Mouse (Mus musculus): ENCODE results near the gene Gm2696.
A peak's percentile ranks its signal among the peaks of the same experiment; 100 is the strongest.
"Not testable (repeated sequence)": the region's sequence is repeated elsewhere in the genome, so short reads cannot be mapped to it uniquely, and the experiment has no call there.

Gene Gm2696

DNA sequence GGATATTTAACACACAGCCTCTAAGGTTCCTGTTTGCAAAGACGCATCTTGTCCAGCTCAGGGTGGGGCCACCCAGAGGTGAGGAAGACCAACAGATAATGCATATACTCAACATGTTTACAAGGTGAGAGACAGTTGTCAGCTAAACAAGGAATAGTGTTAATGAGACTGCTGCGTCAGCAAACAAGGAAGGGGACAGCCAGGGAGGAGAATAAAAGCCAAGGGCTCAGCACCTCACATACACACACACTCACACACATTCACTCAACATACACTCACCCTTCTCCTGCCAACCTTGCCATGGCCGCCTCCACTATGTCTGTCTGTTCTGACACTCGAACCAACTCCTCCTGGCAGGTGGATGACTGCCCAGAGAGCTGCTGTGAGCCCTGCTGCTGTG is at the start of gene Gm2696:
Gene Gm2696 (plus strand): TSS at position 301 of the 400 bp plus-strand sequence.
- DNase-seq: no peak

DNA sequence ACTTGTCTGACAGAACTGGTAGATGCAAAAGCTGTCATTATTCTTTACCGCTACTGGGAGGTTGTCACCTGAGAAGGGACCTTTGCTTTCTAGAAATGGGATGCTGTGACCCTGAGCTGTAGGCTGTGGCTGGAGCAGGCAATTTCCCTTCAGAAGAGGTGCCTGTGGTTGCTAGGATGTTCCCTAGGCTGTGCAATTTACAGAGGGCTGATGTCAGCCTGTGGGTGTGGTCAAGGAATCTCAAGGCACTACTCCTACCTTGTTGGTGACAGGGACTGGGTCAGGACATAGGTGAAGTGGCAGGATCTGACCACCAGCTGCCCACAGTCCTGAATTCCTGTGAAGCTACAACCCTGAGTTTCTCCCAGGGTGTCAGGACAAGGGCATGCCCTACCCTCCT is 44.8 kb upstream of the Gm2696 start:
- DNase-seq: no peak

DNA sequence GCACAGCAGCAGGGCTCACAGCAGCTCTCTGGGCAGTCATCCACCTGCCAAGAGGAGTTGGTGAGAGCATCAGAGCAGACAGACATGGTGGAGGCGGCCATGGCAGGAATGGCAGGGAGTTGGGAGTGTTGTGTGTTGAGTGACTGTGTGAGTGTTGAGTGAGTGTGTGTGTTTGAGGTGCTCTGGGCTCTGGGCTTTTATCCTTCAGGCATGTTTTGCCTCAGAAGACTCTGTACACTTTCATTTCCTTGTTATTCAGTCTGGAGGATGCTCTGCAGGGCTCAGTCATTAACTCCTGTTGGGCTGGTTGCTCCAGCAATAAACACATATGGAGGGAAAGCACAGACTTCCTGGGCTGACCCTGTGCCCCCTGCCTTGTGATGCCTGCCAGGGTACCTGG is 43.3 kb upstream of the Gm2696 start, which contains the start of gene Gm3238:
Gene Gm3238 (minus strand): TSS at position 101 of the 400 bp plus-strand sequence.
- DNase-seq: not testable (repeated sequence)

DNA sequence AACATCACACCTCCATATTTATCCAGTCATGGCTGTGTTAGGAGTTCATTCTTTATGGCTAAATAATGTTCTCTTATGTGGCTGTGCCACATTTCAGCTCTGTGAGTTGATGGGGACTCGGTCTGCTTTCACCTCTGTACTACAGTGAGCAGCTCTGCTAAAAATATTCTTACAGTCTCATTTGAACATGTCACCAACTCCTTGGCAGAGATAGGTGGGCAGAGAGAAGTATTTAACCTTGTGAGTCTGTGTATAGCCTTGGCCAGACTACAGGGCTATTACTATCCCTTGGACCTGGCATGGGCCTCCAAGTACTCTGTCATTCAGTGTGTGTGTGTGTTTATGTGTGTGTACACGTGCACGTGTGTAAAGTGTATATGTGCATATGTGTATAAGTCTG is 42.3 kb upstream of the Gm2696 start:
- not testable (repeated sequence) for DNase-seq

DNA sequence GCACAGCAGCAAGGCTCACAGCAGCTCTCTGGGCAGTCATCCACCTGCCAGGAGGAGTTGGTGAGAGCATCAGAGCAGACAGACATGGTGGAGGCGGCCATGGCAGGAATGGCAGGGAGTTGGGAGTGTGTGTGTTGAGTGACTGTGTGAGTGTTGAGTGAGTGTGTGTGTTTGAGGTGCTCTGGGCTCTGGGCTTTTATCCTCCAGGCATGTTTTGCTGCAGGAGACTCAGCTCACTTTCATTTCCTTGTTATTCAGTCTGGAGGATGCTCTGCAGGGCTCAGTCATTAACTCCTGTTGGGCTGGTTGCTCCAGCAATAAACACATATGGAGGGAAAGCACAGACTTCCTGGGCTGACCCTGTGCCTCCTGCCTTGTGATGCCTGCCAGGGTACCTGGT is 37.6 kb upstream of the Gm2696 start, which contains the start of gene Gm7138:
Gene Gm7138 (minus strand): TSS at position 101 of the 400 bp plus-strand sequence.
- DNase-seq: not testable (repeated sequence)

DNA sequence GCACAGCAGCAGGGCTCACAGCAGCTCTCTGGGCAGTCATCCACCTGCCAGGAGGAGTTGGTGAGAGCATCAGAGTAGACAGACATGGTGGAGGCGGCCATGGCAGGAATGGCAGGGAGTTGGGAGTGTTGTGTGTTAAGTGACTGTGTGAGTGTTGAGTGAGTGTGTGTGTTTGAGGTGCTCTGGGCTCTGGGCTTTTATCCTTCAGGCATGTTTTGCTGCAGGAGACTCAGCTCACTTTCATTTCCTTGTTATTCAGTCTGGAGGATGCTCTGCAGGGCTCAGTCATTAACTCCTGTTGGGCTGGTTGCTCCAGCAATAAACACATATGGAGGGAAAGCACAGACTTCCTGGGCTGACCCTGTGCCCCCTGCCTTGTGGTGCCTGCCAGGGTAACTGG is 32.0 kb upstream of the Gm2696 start, which contains the start of gene Gm3250:
Gene Gm3250 (minus strand): TSS at position 101 of the 400 bp plus-strand sequence.
- not testable (repeated sequence) for DNase-seq

DNA sequence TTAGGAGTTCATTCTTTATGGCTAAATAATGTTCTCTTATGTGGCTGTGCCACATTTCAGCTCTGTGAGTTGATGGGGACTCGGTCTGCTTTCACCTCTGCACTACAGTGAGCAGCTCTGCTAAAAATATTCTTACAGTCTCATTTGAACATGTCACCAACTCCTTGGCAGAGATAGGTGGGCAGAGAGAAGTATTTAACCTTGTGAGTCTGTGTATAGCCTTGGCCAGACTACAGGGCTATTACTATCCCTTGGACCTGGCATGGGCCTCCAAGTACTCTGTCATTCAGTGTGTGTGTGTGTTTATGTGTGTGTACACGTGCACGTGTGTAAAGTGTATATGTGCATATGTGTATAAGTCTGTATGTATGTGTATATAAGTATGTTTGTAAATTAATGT is 31.1 kb upstream of the Gm2696 start:
- not testable (repeated sequence) for DNase-seq

DNA sequence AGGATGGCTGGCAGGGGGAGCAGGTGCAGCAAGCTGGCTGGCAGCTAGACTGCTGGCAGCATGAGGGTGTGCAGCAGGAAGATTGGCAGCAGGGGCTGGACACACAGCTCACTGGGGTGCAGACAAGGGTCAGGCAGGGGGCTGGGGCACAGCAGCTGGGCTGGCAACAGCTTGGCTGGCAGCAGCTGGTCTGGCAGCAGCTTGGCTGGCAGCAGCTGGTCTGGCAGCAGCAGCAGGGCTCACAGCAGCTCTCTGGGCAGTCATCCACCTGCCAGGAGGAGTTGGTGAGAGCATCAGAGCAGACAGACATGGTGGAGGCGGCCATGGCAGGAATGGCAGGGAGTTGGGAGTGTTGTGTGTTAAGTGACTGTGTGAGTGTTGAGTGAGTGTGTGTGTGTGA is 26.6 kb upstream of the Gm2696 start, which contains the start of gene Gm7137:
Gene Gm7137 (minus strand): TSS at position 325 of the 400 bp plus-strand sequence.
- not testable (repeated sequence) for DNase-seq

DNA sequence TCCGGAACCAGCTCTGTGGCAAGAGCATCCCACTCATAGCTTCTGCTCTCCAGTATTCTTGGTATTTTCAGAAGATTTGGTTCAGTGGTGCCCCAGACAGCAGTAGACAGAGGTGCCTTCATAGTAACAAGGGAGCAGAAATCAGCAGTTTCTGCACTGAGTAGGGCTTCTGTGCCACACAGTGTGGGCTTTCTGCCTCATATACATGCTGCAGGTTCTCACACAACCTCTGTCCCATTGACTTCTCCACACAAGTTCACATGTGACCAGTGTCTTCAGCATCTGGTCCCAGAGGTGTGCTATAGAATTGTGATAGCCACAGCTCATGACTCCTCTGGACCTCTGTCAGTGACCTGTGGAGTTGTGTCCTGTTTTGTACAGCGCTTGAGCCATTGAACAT is 25.9 kb upstream of the Gm2696 start:
- no peak for DNase-seq

DNA sequence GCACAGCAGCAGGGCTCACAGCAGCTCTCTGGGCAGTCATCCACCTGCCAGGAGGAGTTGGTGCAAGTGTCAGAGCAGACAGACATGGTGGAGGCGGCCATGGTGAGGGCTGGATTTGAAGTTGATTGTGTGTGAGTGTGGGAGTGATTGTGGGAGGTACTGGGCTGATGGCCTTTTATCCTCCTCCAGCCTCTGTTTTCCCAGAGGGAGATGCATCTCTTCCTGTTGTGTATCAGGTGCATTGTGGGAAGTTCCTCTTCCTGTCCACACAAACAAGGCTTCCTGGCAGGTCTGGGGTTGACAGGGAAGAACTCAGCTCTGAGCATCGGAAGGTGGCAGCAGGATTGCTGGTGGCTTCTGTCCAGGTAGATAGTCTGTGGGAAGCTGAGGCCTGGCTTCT is 19.5 kb upstream of the Gm2696 start, which contains the start of gene Gm9639:
Gene Gm9639 (minus strand): TSS at position 101 of the 400 bp plus-strand sequence.
- DNase-seq: no peak

DNA sequence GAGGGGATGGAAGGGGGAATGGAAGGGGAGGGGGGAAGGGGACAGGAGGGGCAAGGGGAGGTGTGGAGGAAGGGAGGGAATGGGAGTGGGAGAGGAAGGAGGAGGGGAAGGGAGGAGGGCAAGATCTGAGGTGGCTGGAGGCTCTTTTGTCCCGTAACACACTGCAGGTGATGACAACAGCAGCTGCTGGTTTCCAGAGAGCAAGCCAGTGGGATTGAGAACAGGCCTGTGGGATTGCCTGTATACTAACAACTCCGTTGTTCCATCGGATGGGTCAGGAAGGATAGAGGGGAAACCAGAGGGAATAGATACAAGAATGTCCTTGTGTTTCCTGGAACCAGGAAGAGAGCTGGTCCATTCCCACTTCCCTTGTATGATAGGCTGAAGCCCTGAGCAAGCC is 16.8 kb upstream of the Gm2696 start:
- no peak for DNase-seq

DNA sequence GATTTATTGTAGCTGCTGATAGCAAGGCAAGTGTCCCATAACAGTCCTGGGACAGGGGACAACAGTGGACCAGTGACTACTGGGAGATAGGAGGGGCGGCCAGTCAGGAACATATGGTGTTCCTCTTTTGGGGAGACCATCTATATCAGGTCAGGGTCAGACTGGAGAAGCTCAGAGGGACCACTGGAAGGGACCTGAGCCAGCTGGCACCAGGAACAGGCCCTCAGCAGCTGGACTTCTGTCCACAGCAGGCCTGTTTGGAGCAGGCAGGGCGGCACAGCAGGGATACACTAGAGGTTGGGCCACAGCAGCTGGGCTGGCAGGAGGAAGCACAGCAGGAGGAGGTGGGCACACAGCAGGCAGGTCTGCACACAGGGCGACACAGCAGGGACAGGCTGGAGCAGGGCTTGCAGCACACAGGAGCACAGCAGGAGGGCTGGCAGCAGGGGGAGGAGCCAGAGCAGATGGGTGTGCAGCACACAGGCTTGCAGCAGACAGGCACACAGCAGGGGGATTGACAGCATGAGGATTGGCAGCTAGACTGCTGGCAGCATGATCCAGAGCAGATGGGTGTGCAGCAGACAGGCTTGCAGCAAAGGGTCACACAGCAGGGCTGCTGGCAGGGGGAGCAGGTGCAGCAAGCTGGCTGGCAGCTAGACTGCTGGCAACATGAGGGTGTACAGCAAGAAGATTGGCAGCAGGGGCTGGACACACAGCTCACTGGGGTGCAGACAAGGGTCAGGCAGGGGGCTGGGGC is 16.1 kb upstream of the Gm2696 start:
- not testable (repeated sequence) for DNase-seq

DNA sequence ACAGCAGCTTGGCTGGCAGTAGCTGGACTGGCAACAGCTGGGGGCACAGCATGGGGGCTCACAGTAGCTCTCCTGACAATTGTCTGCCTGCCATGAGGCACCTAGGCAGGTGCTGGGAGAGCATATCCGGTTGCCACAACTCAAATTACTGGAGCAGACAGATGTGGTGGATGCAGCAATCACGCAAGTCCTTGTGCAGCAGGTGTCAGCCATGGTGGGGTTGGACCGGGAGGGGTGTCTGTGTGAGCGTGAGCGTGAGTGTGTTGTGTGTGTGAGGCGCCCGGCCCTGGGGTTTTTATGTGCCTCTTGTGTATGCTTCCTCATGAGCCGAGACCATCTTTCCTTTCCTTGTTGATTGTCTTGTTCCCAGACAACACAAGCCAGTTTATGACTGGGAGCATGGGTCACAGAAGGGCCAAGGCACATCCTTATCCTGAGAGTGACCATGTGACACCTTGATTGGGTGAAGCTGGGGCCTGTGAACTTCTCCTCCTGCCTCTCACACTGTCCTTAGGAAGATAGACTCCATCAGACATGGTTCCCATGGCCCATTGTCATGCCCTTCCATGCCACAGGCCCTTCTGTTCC is 15.5 kb upstream of the Gm2696 start, which contains the start of gene Gm19668:
Gene Gm19668 (minus strand): TSS at position 213 of the 588 bp plus-strand sequence.
- DNase-seq: no peak

DNA sequence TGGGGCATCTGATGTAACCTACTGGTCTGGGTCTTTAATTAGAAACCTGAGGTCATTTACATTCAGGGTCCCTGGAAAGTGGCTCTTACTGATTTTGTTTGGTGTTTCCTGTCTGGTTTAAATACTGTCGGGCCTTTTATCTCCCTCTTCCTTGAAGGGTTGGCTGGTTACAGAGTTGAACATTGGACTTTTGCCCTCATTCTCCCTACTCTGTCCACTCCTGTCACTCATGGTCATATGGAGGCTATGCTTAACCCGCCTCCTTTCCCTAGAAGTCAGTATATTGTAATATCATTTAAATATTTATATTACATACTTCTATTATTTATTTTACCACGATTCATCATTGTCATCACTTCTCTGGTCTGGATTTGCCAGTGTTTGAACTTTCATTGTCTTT is 10.4 kb upstream of the Gm2696 start:
- no peak for DNase-seq

DNA sequence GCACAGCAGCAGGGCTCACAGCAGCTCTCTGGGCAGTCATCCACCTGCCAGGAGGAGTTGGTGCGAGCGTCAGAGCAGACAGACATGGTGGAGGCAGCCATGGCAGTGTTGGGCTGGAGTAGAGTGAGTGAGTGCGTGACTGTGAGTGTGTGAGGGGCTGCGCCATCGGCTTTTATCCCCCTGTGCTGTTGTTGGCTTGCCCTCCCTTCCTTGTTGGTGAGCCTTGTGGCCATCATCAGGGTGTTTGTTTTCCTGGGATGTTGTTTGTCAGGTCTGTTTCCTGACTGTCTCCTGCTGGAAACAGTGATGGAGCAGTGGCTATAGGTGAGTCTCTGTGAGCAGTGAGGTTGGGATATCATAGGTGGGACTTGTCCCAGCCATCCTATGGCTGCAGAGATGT is 2.7 kb upstream of the Gm2696 start, which contains the start of gene Gm9507:
Gene Gm9507 (minus strand): TSS at position 101 of the 400 bp plus-strand sequence.
- no peak for DNase-seq

DNA sequence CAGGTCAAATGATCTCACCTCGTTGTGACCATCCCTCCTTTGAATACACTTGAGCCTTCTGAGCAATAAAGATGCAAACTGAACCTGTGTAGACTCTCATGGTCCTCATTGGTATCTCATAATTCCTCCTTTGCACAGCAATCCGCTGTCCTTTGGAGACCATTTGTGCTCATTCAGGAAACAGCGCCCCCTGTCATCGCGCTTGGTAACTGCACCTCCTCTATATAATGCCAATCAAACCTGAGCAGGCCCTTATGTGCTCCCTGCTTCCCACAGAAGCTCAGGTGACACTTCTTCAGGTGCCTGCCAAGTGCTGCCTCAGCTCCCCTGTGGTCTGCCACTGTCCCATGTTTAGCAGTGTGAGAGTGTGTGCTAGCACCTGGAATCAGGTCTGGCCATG is 1.0 kb downstream of the Gm2696 start:
- DNase-seq: peak in 1 of 2 experiments; percentile 32

DNA sequence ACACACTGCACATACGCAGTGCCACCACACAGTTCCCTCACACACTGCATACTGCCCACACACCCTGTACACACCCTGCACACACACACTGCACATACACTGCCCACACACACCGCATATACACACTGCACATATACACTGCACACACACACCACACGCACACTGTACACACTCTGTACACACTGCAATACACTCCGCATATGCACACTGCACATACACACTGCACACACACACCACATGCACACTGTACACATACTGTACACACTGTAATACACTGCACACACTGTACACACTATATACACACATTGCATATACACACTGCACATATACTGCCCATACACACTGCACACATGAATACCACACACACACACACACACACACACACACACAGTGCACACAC is 4.0 kb downstream of the Gm2696 start:
- no peak for DNase-seq

DNA sequence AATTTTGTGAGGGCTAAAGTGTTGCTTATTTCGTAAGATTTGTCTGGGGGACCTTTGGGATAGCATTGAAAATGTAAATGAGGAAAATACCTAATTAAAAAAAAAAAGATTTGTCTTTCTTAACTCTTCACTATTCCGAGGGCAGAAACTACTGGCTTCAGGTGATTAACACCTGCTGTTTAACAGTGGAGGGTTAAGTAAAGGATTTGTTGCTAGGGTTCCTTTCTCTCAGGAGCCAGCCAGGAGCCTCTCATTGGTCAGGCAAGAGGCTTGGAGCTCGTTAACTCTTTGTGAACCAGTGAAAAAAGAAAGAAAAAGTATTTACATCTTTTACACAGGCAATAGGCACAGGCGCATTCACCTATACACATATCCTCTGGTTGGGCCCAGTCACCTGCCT is 4.7 kb downstream of the Gm2696 start:
- DNase-seq: no peak

DNA sequence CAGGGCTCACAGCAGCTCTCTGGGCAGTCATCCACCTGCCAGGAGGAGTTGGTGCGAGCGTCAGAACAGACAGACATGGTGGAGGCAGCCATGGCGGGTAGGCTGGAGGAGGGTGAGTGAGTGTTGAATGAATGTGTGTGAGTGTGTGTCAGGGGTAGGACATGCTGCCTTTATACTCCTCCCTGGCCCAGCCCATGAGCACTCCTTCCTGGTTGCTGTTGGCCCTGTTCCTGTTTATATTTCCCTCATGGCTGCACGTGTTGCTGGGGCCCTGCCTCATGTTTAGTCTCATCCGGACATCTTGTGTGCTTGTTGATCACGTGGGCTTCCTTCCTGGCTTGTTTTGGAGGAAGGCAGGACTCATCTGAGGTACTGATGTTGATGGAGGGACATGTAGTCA is 12.5 kb downstream of the Gm2696 start, which contains the start of gene Krtap10-4:
Gene Krtap10-4 (minus strand): TSS at position 145 of the 400 bp plus-strand sequence.
- no peak for DNase-seq

DNA sequence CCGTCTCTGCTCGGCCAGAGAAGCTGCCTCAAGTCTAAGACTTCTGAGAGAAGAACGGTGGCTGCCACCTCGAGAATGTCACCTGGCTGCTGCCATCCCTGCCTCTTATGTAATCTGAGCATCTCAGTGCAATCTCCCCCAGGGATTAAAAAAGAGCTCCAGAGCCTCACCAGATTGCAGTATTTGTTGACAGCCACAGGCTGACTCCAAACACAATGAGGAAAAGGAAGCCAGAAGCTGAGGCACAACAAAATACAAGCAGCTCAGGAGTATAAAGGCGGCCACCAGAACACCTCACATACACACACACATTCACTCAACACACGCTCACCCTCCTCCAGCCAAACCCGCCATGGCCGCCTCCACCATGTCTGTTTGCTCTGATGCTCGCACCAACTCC is 21.2 kb downstream of the Gm2696 start, which contains the start of gene Krtap10-10:
Gene Krtap10-10 (plus strand): TSS at position 301 of the 400 bp plus-strand sequence.
- no peak for DNase-seq

DNA sequence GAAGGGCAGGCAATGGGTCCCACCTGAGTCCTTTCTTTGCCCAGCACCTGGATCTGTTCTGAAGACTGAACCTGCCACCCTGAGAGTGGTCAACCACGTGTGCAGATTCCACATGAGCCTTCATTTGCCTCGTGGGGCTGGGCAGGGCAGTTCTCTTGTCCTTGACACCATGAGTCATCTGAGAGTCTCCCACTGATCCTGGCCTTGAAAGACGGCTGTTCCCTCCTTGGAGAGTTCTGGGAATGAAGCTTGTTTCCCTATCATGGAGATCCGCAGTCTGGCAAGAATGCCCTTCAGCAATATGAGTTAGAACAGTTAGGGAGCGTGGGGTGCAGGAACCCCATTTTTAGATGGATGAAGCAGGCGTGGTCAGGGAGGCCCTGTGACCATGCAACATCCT is 24.5 kb downstream of the Gm2696 start:
- DNase-seq: no peak

DNA sequence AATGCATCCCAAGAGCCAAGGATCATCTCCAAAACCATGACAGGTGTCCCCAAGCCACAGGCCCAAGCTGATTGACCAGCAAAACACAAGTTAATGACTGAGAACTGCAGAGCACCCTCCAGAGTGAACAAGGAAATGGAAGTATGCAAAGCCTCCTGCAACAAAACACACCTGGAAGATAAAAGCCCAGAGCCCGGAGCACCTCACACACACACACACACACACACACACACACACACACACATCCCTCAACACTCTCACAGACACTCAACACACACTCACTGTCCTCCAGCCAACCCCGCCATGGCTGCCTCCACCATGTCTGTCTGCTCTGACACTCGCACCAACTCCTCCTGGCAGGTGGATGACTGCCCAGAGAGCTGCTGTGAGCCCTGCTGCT is 32.0 kb downstream of the Gm2696 start, which contains the start of gene Gm36176:
Gene Gm36176 (plus strand): TSS at position 301 of the 400 bp plus-strand sequence.
- no peak for DNase-seq

DNA sequence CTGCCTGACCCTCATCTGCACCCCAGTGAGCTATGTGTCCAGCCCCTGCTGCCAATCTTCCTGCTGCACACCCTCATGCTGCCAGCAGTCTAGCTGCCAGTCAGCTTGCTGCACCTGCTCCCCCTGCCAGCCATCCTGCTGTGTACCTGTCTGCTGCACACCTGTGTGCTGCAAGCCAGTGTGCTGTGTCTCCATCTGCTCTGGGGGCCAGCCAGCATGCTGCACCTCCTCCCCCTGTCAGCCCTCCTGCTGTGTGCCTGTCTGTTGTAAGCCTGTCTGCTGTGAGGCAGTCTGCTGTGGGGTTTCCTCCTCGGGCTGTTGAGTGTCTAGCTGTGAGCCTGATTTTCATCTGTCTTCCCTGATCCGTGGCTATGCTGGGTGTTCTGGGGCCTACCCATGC is 32.5 kb downstream of the Gm2696 start:
- DNase-seq: no peak
